Mouse (Mus musculus) lung, adult 2 months (tissue): ENCODE results near the gene Hook2.

ENCODE experiments used
- CTCF ChIP-seq: fragments of 200-500 bp; IDR thresholded peaks from 2 replicates; pipeline ENCODE4 v1.5.1; 2011; ENCODE audit warnings: mild to moderate bottlenecking, low read length, control low read depth; ENCODE audit not compliant: insufficient read depth
- POLR2A ChIP-seq: fragments of 200-500 bp; IDR thresholded peaks from 2 replicates; pipeline ENCODE4 v1.6.1; 2011; ENCODE audit warnings: low read depth, mild to moderate bottlenecking, control low read depth, low read length, borderline replicate concordance; ENCODE audit errors: extremely low read depth

DNA sequence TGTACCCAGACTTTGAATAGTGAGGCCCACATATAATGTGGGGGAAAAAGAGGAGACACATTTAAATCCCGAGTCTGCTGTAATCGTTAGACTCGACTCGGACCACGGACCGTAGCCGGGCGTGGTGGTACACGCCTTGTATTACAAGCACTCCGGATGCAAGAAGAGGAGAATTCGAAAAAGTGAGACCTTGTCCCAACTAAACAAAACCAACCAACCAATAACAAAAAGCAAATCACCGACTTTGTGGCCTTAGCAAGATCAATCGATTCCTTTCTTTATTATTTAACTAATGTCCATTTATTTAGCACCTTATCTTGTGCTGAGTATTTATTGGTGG lies 37.1 kb downstream of the Hook2 start:
- TF ChIP-seq CTCF (no peak), POLR2A (no peak)
